Mouse (Mus musculus) C2C12 (cell line): ENCODE data around the gene Tnc.

Experiments
- CEBPB ChIP-seq: IDR thresholded peaks from one replicate; pipeline ENCODE4 v1.6.1; 2011; ENCODE audit warnings: low read depth, mild to moderate bottlenecking, control low read depth, moderate library complexity
- CTCF ChIP-seq: IDR thresholded peaks from one replicate; pipeline ENCODE4 v1.5.1; 2011; ENCODE audit not compliant: control insufficient read depth, insufficient read depth, insufficient read length
- MAX ChIP-seq: IDR thresholded peaks from one replicate; pipeline ENCODE4 v1.6.1; 2011; ENCODE audit warnings: mild to moderate bottlenecking, control low read depth
- MYOD1 ChIP-seq: IDR thresholded peaks from one replicate; pipeline ENCODE4 v1.6.1; 2011; ENCODE audit warnings: low read depth; ENCODE audit not compliant: control insufficient read depth, insufficient read length
- MYOG ChIP-seq: IDR thresholded peaks from one replicate; pipeline ENCODE4 v1.6.1; 2011; ENCODE audit not compliant: control insufficient read depth, insufficient read length; ENCODE audit errors: extremely low read depth
- USF1 ChIP-seq: IDR thresholded peaks from one replicate; pipeline ENCODE4 v1.6.1; 2011; ENCODE audit warnings: low read depth, mild to moderate bottlenecking, control low read depth, moderate library complexity

DNA sequence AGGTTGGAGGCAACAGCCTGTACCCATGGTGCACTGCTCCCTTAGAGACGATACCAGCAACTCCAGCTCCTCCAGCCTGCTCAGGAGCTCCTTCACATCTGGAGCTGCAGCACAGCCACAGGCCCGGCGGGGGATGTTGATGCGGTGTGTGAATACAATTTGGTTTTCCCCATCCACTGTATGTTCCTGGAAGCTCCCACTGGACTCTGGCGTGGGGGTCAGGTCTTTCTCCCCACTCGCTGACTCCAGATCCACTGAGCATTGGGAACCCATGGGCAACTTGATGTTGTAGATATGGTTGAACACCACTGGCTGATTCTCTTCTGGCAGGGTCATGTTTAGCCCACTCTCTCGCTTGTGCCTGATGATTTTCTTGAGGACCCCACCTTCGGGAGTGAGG lies 26.7 kb downstream of the Tnc start:
- TF ChIP-seq CTCF: no peak
- no peak for TF ChIP-seq CEBPB
- no peak for TF ChIP-seq USF1
- no peak for TF ChIP-seq MAX
- no peak for TF ChIP-seq MYOG
- TF ChIP-seq MYOD1: no peak
